Mouse (Mus musculus): ENCODE results near the gene Fabp1.

GRCm38 (mm10) chr6:71189578-71189977, 10.0 kb upstream of the Fabp1 start:
- TF ChIP-seq HCFC1 (IDR thresholded peaks at IDR 0.05; ENCODE audit: borderline replicate concordance, insufficient read depth, low read length) (no peak), ZNF384 (IDR thresholded peaks at IDR 0.05; ENCODE audit: low read depth, low read length) (no peak), ZC3H11A (IDR thresholded peaks at IDR 0.05; ENCODE audit: borderline replicate concordance, low read depth, low read length) (no peak)
